Mouse (Mus musculus) gastrocnemius, adult 18-20 months (tissue): ENCODE data around the gene Ddhd1. TPM values are rescaled to one million over a fixed set of nuclear protein-coding genes. Genes with fewer than 3 reads are reported as not detected.

Experiments
- microRNA-seq: library from miRNA; unstranded; fragments of <30 nt; microRNA quantifications from one replicate; pipeline ENCODE4 v1.2.0, GENCODE M21; 2021
- total RNA-seq, 2 experiments: library from RNA; stranded (reverse); gene quantifications; 2 replicates each; pipeline ENCODE4 v1.2.3; 2021

The Ddhd1 gene
- total RNA-seq, 2 experiments from 2014 or later = 2.9 TPM

Small RNAs within 50 kb of the gene (microRNA-seq; reads per million reads assigned to microRNA genes)
- not detected for gene Mir5131

Other genes with a start within 250 kb of the Ddhd1 start
- 100 to 1,000 TPM; 222 to 227 TPM for gene Fermt2, start 128.0 kb downstream of the Ddhd1 start, total RNA-seq